Mouse (Mus musculus) embryonic facial prominence, embryonic 12.5 days (tissue): ENCODE results near the gene Rassf2. TPM values are rescaled to one million over a fixed set of nuclear protein-coding genes. Genes with fewer than 3 reads are reported as not detected.

Source experiments
- ATAC-seq: fragments of 200-750 bp; cut with Nextera tagmentation; 2 replicates; pipeline ENCODE4 v1.8.0; 2017; ENCODE audit not compliant: insufficient number of reproducible peaks, insufficient read depth, low FRiP score, low TSS enrichment
- H3K27ac ChIP-seq: fragments of 300-500 bp; sonication (generic); 2 replicates; pipeline ENCODE4 v1.5.1; 2016; ENCODE audit warnings: mild to moderate bottlenecking
- H3K27me3 ChIP-seq: fragments of 300-500 bp; sonication (generic); 2 replicates; pipeline ENCODE4 v1.6.1; 2016; ENCODE audit warnings: mild to moderate bottlenecking, moderate library complexity
- H3K36me3 ChIP-seq: fragments of 300-500 bp; sonication (generic); 2 replicates; pipeline ENCODE4 v1.6.1; 2016; ENCODE audit warnings: mild to moderate bottlenecking
- H3K4me1 ChIP-seq: fragments of 300-500 bp; sonication (generic); 2 replicates; pipeline ENCODE4 v1.6.1; 2016
- H3K4me2 ChIP-seq: fragments of 300-500 bp; sonication (generic); replicated peaks from 2 replicates; pipeline ENCODE4 v1.6.1; 2016; ENCODE audit warnings: mild to moderate bottlenecking, moderate library complexity
- H3K4me3 ChIP-seq: fragments of 300-500 bp; sonication (generic); 2 replicates; pipeline ENCODE4 v1.5.1; 2016; ENCODE audit warnings: mild to moderate bottlenecking
- H3K9ac ChIP-seq: fragments of 300-500 bp; sonication (generic); 2 replicates; pipeline ENCODE4 v1.6.1; 2016; ENCODE audit warnings: mild to moderate bottlenecking, moderate library complexity
- H3K9me3 ChIP-seq: fragments of 300-500 bp; sonication (generic); 2 replicates; pipeline ENCODE4 v1.6.1; 2016; ENCODE audit warnings: mild to moderate bottlenecking, moderate library complexity
- WGBS: fragments of 180-500 bp; shearing (Covaris S2); methylation state at CpG from one replicate; pipeline ENCODE4 v1.1.7; 2016; 5-methylcytosine and 5-hydroxymethylcytosine counted together
- polyA plus RNA-seq: library from polyadenylated mRNA; unstranded; fragments of >200 nt; fragmentation: Nextera tagmentation; extraction: Ambion mirVana; gene quantifications from 2 replicates; pipeline ENCODE4 v1.2.1, GENCODE M21; 2016

Gene Rassf2
- polyA plus RNA-seq, 1 experiment from 2014 or later: 8.5 TPM

- Histone ChIP-seq H3K4me2 (no peak overlapping the region), H3K27me3 (peaks cover 37% of the 10 kb centered on the region), H3K4me1 (peaks cover 9% of the 10 kb centered on the region; the same call in 1 of the 2 replicates), H3K4me3 (no peak overlapping the region), H3K9me3 (no peaks in the 10 kb centered on the region), H3K36me3 (no peaks in the 10 kb centered on the region), H3K27ac (no peak overlapping the region), H3K9ac (no peak overlapping the region)
- ATAC-seq: no peak
- 47% methylated on average over 9 of the region's 9 CpGs for WGBS
Observed at GRCm38 (mm10) chr2:131949767-131950597, 80.1 kb downstream of the Rassf2 start.

DNA sequence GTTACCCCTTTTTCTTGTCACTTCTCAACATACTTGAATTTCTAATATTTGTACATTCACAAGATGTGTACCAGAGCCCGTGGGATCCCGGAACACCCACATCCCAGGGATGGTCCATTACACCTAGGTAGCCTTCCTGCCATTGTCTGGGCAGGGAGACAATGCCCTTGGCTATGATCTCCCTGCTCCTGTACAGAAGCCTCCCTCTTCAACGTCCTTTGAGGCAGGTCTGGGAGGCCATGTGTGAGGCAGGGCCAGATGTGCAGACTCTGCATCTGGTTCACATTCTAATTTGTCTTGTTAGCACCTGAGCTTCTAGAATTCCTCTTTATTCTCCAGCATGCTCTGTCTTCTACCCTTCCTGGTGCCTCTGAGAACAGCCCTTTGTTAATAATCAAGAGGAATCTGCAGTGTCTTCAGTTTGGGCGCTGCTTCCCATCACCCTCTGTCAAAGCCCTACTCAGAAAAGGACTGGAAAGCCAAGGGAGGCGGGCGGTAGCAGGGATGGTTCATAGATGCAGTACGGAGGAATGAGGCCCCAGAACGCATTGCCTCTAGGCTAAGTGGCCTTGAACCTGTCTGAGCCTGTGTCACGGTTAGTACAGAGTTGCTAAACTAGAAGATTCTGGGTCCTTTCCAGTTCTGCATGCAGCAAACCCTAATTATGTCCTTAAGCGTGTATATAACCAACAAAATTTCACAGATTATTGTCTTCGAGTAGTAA lies 81.0 kb downstream of the Rassf2 start:
- no peak overlapping the region for H3K4me2 ChIP-seq
- WGBS: 73% methylated on average over 11 of the region's 11 CpGs

GRCm38 (mm10) chr2:131948156-131948555 lies 81.9 kb downstream of the Rassf2 start:
- 76% methylated on average over 3 of the region's 3 CpGs for WGBS
- ATAC-seq: no peak
- Histone ChIP-seq H3K4me1 (peaks cover 8% of the 10 kb centered on the region; the same call in 1 of the 2 replicates), H3K36me3 (no peaks in the 10 kb centered on the region), H3K9me3 (no peaks in the 10 kb centered on the region), H3K27me3 (peaks cover 20% of the 10 kb centered on the region), H3K27ac (no peak overlapping the region), H3K4me2 (no peak overlapping the region), H3K9ac (no peak overlapping the region), H3K4me3 (no peak overlapping the region)

More for the DNA sequence above, 81.0 kb downstream of the Rassf2 start:
- peaks cover 30% of the 10 kb centered on the region for H3K27me3 ChIP-seq
- H3K4me1 ChIP-seq: peaks cover 9% of the 10 kb centered on the region; the same call in 1 of the 2 replicates
- no peak overlapping the region for H3K9ac ChIP-seq
- no peak overlapping the region for H3K4me3 ChIP-seq
- no peak overlapping the region for H3K27ac ChIP-seq
- no peaks in the 10 kb centered on the region for H3K36me3 ChIP-seq
- no peak for ATAC-seq
- H3K9me3 ChIP-seq: no peaks in the 10 kb centered on the region

DNA sequence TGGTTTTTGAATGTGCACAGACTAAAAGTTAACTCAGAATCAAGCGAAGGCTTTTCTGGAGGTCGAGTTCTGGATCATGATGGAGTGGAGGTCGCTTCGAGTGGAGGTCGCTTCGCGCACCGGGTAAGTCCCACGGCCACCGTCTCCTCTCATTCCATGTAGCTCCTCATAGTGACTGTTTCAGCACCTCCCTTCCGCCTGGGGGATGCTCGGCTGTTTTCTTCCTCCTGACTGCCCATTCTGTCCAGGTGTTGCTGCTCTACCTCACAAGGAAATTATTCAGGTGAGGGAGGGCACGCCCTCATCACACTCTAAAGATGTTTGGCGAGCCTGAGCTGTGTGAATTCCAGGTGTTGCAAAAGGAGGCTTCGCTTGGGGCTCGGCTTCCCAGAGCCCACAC lies 83.7 kb downstream of the Rassf2 start:
- Histone ChIP-seq H3K4me2 (no peak overlapping the region), H3K9me3 (no peaks in the 10 kb centered on the region), H3K27ac (no peak overlapping the region), H3K36me3 (no peaks in the 10 kb centered on the region), H3K4me1 (peaks cover 4% of the 10 kb centered on the region; the same call in 1 of the 2 replicates), H3K4me3 (no peak overlapping the region), H3K27me3 (0 out of 2 replicates have a peak, but pooled peaks cover 5% of the 10 kb centered on the region), H3K9ac (no peak overlapping the region)
- WGBS: 84% methylated on average over 16 of the region's 16 CpGs
- ATAC-seq: no peak

DNA sequence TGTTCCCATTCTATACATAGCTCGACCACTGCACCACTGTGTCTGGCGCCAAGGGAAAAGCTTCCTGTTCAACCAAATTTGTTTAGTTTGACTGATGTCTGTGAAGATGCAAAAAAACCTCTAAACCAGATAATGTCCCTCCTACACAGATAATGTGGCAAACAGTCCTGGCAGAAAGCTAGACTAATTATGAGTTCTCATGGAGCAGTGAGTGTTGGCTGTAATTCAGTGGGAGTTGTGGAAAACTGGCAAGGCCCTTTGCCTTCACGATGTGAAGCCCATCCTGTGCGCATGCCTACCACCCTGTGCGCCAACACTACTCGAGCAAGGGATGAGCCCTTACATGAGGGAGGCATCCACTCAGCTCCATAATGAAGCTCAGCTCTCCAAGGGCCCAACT lies 84.3 kb downstream of the Rassf2 start:
- H3K4me1 ChIP-seq: peaks cover 4% of the 10 kb centered on the region; the same call in 1 of the 2 replicates
- H3K4me3 ChIP-seq: no peak overlapping the region
- no peak for ATAC-seq
- WGBS: 81% methylated on average over 6 of the region's 6 CpGs
- no peaks in the 10 kb centered on the region for H3K9me3 ChIP-seq
- H3K36me3 ChIP-seq: no peaks in the 10 kb centered on the region
- no peak overlapping the region for H3K9ac ChIP-seq
- H3K27ac ChIP-seq: no peak overlapping the region
- H3K27me3 ChIP-seq: 0 out of 2 replicates have a peak, but pooled peaks cover 5% of the 10 kb centered on the region
- no peak overlapping the region for H3K4me2 ChIP-seq

GRCm38 (mm10) chr2:131945225-131945624 lies 84.8 kb downstream of the Rassf2 start:
- no peaks in the 10 kb centered on the region for H3K36me3 ChIP-seq
- 83% methylated on average over 8 of the region's 8 CpGs for WGBS
- no peaks in the 10 kb centered on the region for H3K9me3 ChIP-seq
- H3K4me2 ChIP-seq: no peak overlapping the region
- no peak overlapping the region for H3K9ac ChIP-seq
- peaks cover 4% of the 10 kb centered on the region; the same call in 1 of the 2 replicates for H3K4me1 ChIP-seq
- no peaks in the 10 kb centered on the region for H3K27me3 ChIP-seq
- no peak overlapping the region for H3K4me3 ChIP-seq
- ATAC-seq: no peak
- no peak overlapping the region for H3K27ac ChIP-seq

- H3K4me1 ChIP-seq: peaks cover 4% of the 10 kb centered on the region; the same call in 1 of the 2 replicates
- ATAC-seq: no peak
- H3K27me3 ChIP-seq: no peaks in the 10 kb centered on the region
- H3K27ac ChIP-seq: no peak overlapping the region
- H3K9ac ChIP-seq: no peak overlapping the region
- no peak overlapping the region for H3K4me2 ChIP-seq
- 35% methylated on average over 1 of the region's 1 CpGs for WGBS
- no peak overlapping the region for H3K4me3 ChIP-seq
- no peaks in the 10 kb centered on the region for H3K9me3 ChIP-seq
- no peaks in the 10 kb centered on the region for H3K36me3 ChIP-seq
Observed at GRCm38 (mm10) chr2:131944370-131944769, 85.7 kb downstream of the Rassf2 start.

- peaks cover 9% of the 10 kb centered on the region; the same call in 1 of the 2 replicates for H3K36me3 ChIP-seq
- no peaks in the 10 kb centered on the region for H3K4me1 ChIP-seq
- no peak overlapping the region for H3K4me3 ChIP-seq
- no peak overlapping the region for H3K4me2 ChIP-seq
- H3K27me3 ChIP-seq: no peaks in the 10 kb centered on the region
- ATAC-seq: no peak
- H3K9ac ChIP-seq: no peak overlapping the region
- H3K9me3 ChIP-seq: no peaks in the 10 kb centered on the region
- H3K27ac ChIP-seq: no peak overlapping the region
- WGBS: 80% methylated on average over 6 of the region's 6 CpGs
Observed at GRCm38 (mm10) chr2:131941501-131941900, 88.6 kb downstream of the Rassf2 start.

GRCm38 (mm10) chr2:131940506-131940905 lies 89.6 kb downstream of the Rassf2 start:
- H3K27me3 ChIP-seq: no peaks in the 10 kb centered on the region
- no peak overlapping the region for H3K4me3 ChIP-seq
- no peak for ATAC-seq
- no peaks in the 10 kb centered on the region for H3K9me3 ChIP-seq
- WGBS: 76% methylated on average over 3 of the region's 3 CpGs
- no peaks in the 10 kb centered on the region for H3K4me1 ChIP-seq
- H3K4me2 ChIP-seq: no peak overlapping the region
- no peak overlapping the region for H3K27ac ChIP-seq
- peaks cover 11% of the 10 kb centered on the region; the same call in 1 of the 2 replicates for H3K36me3 ChIP-seq
- H3K9ac ChIP-seq: no peak overlapping the region
